ENCODE assay signal across 31 mouse cellular contexts in the genomic region with DNA sequence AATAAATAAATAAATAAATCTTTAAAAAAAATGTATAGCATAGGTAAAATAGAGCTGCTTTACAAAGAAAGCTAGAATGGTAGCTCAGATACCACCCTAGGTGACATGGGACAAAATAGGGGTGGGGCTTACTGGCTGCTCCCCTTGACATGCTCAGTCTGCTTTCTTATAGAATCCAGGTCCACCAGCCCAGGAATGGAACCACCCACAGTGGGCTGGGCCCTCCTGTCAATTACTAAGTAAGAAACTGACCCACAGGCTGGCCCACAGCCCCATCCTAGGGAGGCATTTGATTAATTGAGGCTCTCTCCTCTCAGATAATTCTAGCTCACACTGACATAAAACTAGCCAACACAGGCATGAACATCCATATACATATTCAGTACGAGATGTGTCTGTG. TPM values are rescaled to one million over a fixed set of nuclear protein-coding genes. Genes with fewer than 3 reads are reported as not detected.
DNase-seq lines count a peak whose midpoint lies in the region; TF ChIP-seq lines count a peak whose summit lies in the region.
"Had no signal": no experiment of that assay in that cellular context is flagged by ENCODE, and none has a peak within 500 bp of the region (broad histone marks: within the 10 kb centered on the region; RNA-seq: fewer than 3 reads in every experiment).

No protein-coding gene starts in this region.

- peak; percentile 23 for DNase-seq in retina, embryonic 14.5 days (ENCODE audit: low spot score)
- DNase-seq in retina, postnatal 1 day, result no peak
- DNase-seq in R1 (ENCODE audit: low read depth, low spot score), result peak; percentile 61
- peak; percentile 57 for DNase-seq in c-Kit-positive CD71-positive TER-119-positive erythroid progenitor cells, embryonic 14.5 days (ENCODE audit: low spot score)
- no peak for DNase-seq in thymus, adult 2 months
- DNase-seq in urinary bladder, postnatal 10 days (ENCODE audit: low spot score), result no peak
- DNase-seq: adrenal gland, postnatal 10 days; adrenal gland, postnatal 36 days; cerebellum, adult 11-12 months; cerebellum, adult 8-10 months; cerebellum, postnatal 10 days; cerebellum, postnatal 36 days; embryo, embryonic 11 days; gastrocnemius, postnatal 14 days; heart, adult 18-20 months; heart, postnatal 10 days; heart, postnatal 36 days had no signal

- no peaks in the 10 kb centered on the region; the same call in 1 of the 2 replicates for H3K27me3 ChIP-seq in thymus, adult 2 months (ENCODE audit: control insufficient read depth, insufficient read depth, low read length)
- H3K27me3 ChIP-seq: forebrain, embryonic 15.5 days; heart, embryonic 15.5 days; Patski had no signal

- WGBS in thymus, adult 2 months, result 92% methylated on average over 1 of the region's 1 CpGs

- no peaks in the 10 kb centered on the region for H3K36me3 ChIP-seq in thymus, adult 2 months (ENCODE audit: control insufficient read depth, insufficient read depth, low read length)
- H3K36me3 ChIP-seq: embryonic facial prominence, embryonic 10.5 days; embryonic facial prominence, embryonic 13.5 days; forebrain, embryonic 12.5 days; forebrain, embryonic 15.5 days; G1E; heart, embryonic 12.5 days; heart, embryonic 15.5 days; hindbrain, embryonic 10.5 days; hindbrain, embryonic 13.5 days; intestine, embryonic 15.5 days had no signal

- H3K4me3 ChIP-seq in thymus, adult 2 months (ENCODE audit: control insufficient read depth, insufficient read depth, low read length), result no peak overlapping the region
- H3K4me3 ChIP-seq: embryonic facial prominence, embryonic 10.5 days; embryonic facial prominence, embryonic 13.5 days; erythroblast, embryonic 14.5 days; forebrain, embryonic 12.5 days; forebrain, embryonic 15.5 days; heart, embryonic 12.5 days; heart, embryonic 15.5 days; hindbrain, embryonic 10.5 days; hindbrain, embryonic 13.5 days; intestine, embryonic 15.5 days had no signal

- TF ChIP-seq CTCF in thymus, adult 2 months (IDR thresholded peaks at IDR 0.05; ENCODE audit: borderline replicate concordance, control insufficient read depth, extremely low read depth, insufficient read depth, low read length, poor library complexity), result no peak

- peaks cover 15% of the 10 kb centered on the region for H3K4me1 ChIP-seq in thymus, adult 2 months (replicated peaks; ENCODE audit: control insufficient read depth, insufficient read depth, low read length)

- TF ChIP-seq POLR2A in thymus, adult 2 months (IDR thresholded peaks at IDR 0.05; ENCODE audit: control insufficient read depth, extremely low read depth, insufficient read depth, low read length, poor library complexity), result no peak

- H3K27ac ChIP-seq in thymus, adult 2 months (ENCODE audit: control insufficient read depth, insufficient read depth, low read length), result no peak overlapping the region
- H3K27ac ChIP-seq: embryonic facial prominence, embryonic 10.5 days; embryonic facial prominence, embryonic 13.5 days; forebrain, embryonic 12.5 days; forebrain, embryonic 15.5 days; heart, embryonic 15.5 days; hindbrain, embryonic 10.5 days; hindbrain, embryonic 13.5 days; intestine, embryonic 15.5 days had no signal

RNA-seq across cellular contexts. Expression of a gene that starts 3.9 kb away (rescaled TPM):
- 0.22 and 0.42 TPM in 2 replicates for polyA plus RNA-seq in thymus, adult 2 months (2012; rRNA removed)
- polyA plus RNA-seq: embryonic facial prominence, embryonic 10.5 days; G1E; heart, embryonic 12.5 days; intestine, embryonic 15.5 days had no signal

RNA-seq across cellular contexts. Expression of a gene that starts 8.9 kb away (rescaled TPM):
- polyA plus RNA-seq in thymus, adult 2 months (2012; rRNA removed), result 66.6 and 67.5 TPM in 2 replicates

RNA-seq across cellular contexts. Expression of a gene that starts 21.6 kb away (rescaled TPM):
- polyA plus RNA-seq in thymus, adult 2 months (2012; rRNA removed), result 9.8 and 10.8 TPM in 2 replicates

RNA-seq across cellular contexts. Expression of a gene that starts 50.7 kb away (rescaled TPM):
- 187 and 239 TPM in 2 replicates for polyA plus RNA-seq in thymus, adult 2 months (2012; rRNA removed)
- polyA plus RNA-seq: cortical plate, adult 2 months; embryonic facial prominence, embryonic 10.5 days; embryonic facial prominence, embryonic 13.5 days; erythroblast, embryonic 14.5 days; forebrain, embryonic 12.5 days; forebrain, embryonic 15.5 days; G1E; heart, embryonic 12.5 days; hindbrain, embryonic 10.5 days; hindbrain, embryonic 13.5 days; hindbrain, embryonic 16.5 days; intestine, embryonic 15.5 days; Patski had no signal

RNA-seq across cellular contexts. Expression of a gene that starts 51.1 kb away (rescaled TPM):
- polyA plus RNA-seq in thymus, adult 2 months (2012; rRNA removed), result 4.2 and 4.3 TPM in 2 replicates

Comparison
In these comparisons a context has a peak if more than half of its experiments do, and no peak if none do; other contexts are left out.
1. DNase-seq: peak in retina, embryonic 14.5 days (single experiment), R1 (single experiment) and c-Kit-positive CD71-positive TER-119-positive erythroid progenitor cells, embryonic 14.5 days (single experiment); none in retina, postnatal 1 day (single experiment), thymus, adult 2 months (single experiment) and urinary bladder, postnatal 10 days (single experiment).